Mouse (Mus musculus) gastrocnemius, adult 2 months (tissue): ENCODE measurements around the gene Slc22a4. TPM values are rescaled to one million over a fixed set of nuclear protein-coding genes. Genes with fewer than 3 reads are reported as not detected.

Experiments
- DNase-seq: peaks from one replicate; pipeline ENCODE4 v3.0.0; 2022
- H3K27ac ChIP-seq: fragments of 200-600 bp; 2 replicates; pipeline ENCODE4 v1.8.1; 2022; ENCODE audit warnings: mild to moderate bottlenecking
- H3K4me3 ChIP-seq: fragments of 200-600 bp; 2 replicates; pipeline ENCODE4 v1.8.1; 2022; ENCODE audit warnings: mild to moderate bottlenecking, moderate library complexity
- CTCF ChIP-seq: fragments of 200-600 bp; IDR thresholded peaks from 2 replicates; pipeline ENCODE4 v1.8.1; 2022; ENCODE audit warnings: antibody characterized with exemption, mild to moderate bottlenecking, moderate library complexity
- intact Hi-C: fragments of 180-260 bp; cut with DNase I; formaldehyde crosslinking; loops from one replicate; pipeline ENCODE4 v1.15.1; 2025
- long read RNA-seq, 2 experiments: library from polyadenylated mRNA; stranded (forward); transcript quantifications; one replicate each; pipeline ENCODE4 v2.0.0; 2021
- total RNA-seq, 2 experiments: library from RNA; stranded (reverse); gene quantifications; 2 replicates each; pipeline ENCODE4 v1.2.3; 2021

Gene Slc22a4
- total RNA-seq: 1 to 10 TPM; 1.9 to 2.6 TPM
- long read RNA-seq, experiment 1, partial matches to known transcripts: 0 of 4 reads
- long read RNA-seq, experiment 1, other reads (novel, unspliced or antisense): 0 of 4 reads
- long read RNA-seq, experiment 2, partial matches to known transcripts: 0 of 2 reads
- long read RNA-seq, experiment 2, other reads (novel, unspliced or antisense): 0 of 2 reads

DNA sequence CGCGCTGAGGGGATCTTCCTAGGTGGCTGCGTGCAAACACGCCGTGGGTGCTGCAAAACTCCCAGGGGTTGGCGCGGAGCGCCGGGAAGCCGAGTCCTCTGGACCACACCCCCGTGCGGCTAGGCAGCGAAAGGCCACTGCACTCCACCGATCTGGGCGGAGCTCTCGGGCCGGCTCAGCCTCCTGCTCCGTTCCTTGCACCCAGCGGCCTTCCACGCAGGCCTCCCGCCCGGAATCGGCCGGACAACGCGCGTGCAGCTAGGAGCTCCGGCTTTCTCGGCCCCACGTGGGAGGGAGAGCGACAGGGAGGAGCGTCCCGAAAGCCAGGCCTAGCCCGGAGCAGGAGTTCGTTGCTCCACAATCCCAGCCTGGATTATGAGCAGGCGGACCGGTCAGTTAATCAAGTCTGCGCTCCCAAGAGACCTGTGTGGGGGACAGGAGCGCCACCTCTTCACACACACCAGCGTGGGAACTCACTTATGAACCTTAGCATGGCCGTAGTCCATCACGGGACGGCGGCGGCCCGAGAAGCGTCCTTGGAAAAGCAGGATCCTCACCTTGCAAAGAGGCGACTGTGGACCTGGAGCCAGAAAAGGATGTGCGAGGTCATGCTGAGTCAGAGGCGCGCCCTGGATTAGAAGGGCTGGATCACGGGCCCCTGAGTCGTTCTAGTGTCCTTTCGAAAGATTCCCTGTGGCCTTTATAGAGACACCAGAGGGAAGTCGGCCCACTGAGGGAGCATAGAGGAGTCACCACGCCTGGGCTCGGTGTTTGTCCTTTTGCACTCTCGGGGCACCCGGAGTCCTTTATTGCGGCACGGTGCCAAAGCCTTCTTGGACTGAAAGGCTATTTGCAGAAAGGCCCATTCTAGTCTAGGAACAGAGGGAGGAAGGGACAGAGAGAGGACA, at the start of gene Slc22a4:
Slc22a4 (minus strand) TSS at position 47 of the 908 bp plus-strand sequence.
- TF ChIP-seq CTCF: peak; percentile 54
- Histone ChIP-seq H3K4me3 (peak within 1 kb of the TSS; percentile 74), H3K27ac (peak within 1 kb of the TSS; percentile 90)
- intact Hi-C loops: loop anchor here (2.0 kb wide), 1 partner anchor 25 kb away; no protein-coding TSS in a partner anchor
- peak; percentile 92 for DNase-seq

DNA sequence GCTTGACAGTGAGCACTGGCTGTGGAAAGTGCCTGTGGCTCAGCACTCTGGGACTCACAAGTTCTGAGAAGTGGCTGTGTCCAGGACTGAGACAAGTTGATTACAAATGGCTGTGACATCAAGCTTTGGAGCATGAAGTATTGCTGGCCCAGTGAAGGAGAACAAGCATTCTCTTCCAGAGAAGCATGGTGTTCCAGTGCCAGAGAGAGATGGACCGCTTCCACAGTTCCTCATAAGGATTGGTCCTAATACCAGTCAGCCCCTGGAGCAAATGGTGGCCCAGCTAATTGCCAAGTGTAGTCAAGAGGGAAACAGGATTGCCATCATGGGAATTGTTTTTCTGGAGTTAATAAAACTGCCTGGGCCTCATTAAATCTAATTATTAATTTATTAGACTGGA, 48.2 kb upstream of the Slc22a4 start:
- DNase-seq: no peak
- intact Hi-C loops: no loop called here
- H3K27ac ChIP-seq: peak overlapping the region; percentile 70
- TF ChIP-seq CTCF: no peak
- H3K4me3 ChIP-seq: no peak overlapping the region

DNA sequence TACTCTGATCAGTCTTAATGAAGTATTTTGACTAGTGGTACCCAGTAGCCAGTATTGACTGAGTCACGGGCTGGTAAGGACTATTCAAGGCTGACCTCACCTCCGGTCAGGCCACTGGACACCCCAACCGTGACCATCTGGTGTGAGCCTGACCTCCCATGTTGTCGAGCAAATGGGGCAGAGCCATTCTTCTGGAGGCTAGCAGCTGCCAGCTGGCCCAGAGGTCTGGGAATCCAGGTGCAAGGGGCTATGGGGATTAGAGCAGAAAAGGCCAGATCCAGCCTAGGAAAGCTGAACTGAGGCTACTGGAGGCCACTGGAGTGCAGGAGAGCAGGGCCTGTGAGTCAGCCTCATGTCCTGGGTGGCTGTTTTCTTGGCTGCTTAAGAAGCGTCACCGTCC, 47.5 kb upstream of the Slc22a4 start:
- Histone ChIP-seq H3K27ac (peak overlapping the region; percentile 70), H3K4me3 (no peak overlapping the region)
- TF ChIP-seq CTCF: no peak
- DNase-seq: peak; percentile 71
- intact Hi-C loops: no loop called here

DNA sequence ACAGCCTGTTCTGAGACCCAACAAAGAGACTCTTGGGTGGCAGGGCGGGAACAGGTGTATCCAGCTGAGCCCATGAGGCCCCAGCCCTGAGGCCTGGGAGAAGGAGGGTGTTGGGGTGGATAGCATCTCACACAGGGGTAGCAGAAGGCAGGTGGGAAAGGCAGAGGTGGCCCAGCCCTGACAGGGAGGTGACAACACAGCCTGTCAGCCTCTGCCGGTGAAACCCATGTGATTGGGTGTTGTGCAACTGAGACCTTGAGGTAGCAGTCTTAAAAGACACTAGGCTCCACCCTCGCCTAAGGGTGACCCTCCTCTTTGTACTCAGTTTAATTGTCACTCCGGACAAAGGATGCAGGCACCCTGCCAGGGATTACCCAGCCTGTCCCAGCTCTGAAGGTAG, 45.4 kb upstream of the Slc22a4 start:
- H3K27ac ChIP-seq: peak overlapping the region; percentile 24; the same call in 1 of the 2 replicates
- no peak for TF ChIP-seq CTCF
- DNase-seq: no peak
- no peak overlapping the region for H3K4me3 ChIP-seq
- intact Hi-C loops: no loop called here

DNA sequence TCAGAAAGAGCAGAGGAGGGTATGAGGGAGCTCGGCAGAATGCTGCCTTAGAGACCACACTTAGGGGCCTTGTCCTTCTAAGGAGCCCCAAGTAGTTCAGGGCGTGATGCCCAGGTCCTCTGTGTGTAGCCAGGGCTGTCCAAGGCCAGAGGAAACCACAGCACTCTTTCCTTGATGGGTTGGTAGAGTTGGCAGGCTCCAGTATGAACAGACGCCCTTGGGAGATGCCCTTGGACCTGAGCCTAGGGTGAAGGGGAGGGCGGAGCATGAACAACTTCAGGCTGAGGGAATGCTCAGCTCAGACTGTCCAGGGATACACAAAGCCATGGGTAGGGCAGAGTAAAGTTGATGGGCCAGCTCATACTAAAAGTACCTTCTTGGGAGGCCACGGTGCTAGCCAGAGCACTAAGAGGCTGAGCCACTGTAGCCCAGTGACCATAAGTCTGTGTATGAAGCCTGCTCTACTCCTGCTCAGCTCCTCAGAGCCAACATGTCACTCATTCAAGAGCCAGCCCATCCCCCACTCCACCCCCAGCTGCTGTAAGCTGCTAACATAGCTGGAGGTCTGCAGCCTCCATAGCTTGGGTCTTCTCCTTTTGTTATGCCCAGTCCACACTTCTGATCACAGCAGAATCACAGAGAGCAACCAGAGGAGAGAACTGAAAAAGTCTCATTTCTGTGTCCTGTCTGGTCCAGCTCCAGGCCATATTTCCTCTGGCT, 44.0 kb upstream of the Slc22a4 start:
- no peak overlapping the region for H3K4me3 ChIP-seq
- intact Hi-C loops: no loop called here
- H3K27ac ChIP-seq: peak overlapping the region; percentile 58
- DNase-seq: peak; percentile 67
- no peak for TF ChIP-seq CTCF

DNA sequence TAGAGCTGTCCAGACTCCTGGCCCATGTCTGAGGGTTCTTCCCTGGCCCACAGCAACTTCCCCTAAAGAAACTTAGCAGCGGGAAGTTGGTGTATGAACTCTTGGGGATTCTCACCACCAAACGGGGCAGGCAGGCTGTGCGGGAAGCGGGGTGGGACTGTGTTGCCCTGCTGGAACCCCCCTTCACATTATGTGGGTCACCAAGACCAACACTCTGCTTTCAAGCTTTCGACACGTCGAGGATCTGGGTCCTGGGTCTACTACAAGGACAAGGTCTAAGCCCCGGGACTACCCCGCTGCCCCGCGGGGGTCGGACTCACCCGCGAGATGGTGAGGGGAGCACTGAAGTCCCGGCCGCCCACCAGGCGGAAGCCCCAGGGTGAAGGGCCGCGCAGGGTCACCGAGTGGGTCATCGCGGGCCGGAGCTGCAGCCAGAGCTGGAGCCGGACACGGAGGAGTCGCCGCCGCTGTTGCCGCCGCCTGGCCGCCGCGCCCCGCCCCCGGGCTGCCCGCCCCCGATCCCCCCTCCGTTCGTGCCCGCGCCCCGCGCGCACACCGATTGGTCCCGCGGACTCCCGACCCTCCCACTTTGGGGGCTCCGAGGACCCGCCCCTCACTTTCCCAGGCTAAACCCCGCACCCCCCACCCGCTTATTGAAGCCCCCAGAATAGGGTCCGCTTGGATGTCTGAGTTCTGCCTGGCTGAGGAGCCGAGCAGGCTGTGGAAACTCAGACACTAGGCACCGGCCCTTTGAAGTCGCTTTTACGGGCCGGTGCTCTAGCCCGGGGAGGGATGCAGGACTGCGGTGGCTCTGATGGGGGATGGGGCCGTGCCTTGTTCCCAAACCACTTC, 40.9 kb upstream of the Slc22a4 start, which contains the start of gene Pdlim4:
Pdlim4 (minus strand) TSS at position 495 of the 852 bp plus-strand sequence.
- H3K4me3 ChIP-seq: peak within 1 kb of the TSS; percentile 85
- intact Hi-C loops: no loop called here
- DNase-seq: peak; percentile 77
- H3K27ac ChIP-seq: peak within 1 kb of the TSS; percentile 90
- TF ChIP-seq CTCF: no peak

DNA sequence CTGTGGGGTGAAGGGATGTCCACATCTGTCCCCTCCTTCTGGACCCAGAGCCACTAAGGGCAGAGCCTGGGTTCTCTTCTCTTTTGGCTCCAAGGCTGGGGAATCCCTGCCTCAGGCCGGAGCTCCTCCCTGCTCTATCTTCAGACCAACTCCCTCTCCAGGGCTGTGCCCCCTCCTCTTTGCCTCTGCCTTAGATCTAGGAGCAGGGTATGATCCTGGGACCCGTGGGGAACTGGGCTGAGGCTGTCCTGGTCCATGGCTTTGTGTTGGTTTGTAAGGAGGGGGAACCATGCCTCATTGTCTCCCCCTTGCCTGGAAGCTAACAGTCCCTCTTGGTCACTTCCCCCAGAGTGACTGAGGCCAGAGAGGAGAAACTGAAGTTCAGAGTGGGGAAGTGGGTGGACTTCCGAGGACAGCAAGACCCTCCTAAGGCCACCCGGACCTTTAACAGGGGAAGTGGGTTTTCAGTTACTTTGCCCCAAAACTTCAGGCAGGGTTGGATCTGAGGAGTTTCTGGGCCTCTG, 40.2 kb upstream of the Slc22a4 start:
- TF ChIP-seq CTCF: no peak
- peak overlapping the region; percentile 90 for H3K27ac ChIP-seq
- intact Hi-C loops: no loop called here
- peak overlapping the region; percentile 85 for H3K4me3 ChIP-seq
- no peak for DNase-seq

DNA sequence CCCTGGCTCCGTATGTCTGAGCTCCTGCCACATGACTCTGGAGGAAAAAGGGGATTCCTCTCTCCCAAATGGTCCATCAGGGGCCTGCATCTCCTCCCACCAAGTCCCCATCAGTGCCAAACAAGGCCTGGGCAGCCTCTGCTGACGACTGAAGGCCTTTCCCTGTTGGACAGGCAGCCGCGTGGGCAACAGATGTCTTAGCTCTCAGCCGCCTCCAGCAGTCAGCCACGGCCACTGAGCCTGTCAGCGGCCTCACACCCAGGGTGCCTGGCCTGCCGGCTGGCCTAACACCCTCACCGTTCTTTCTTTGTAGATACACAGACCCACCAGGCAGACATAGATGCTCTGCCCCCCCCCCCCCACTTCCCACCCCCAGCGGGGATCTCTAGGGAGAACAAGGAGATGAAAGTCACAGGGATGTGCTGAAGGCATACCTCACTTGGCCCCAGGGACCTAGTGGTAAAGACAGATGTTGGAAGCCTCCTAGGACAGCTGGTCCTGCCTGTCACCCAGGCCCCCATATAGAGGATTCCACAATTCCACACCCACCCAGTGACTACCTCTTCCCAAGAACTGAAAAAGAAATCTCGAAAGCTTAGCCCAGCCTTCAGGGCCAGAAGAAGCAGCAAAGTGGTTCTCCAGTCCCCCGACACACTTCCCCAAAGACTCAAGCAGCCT, 39.6 kb upstream of the Slc22a4 start:
- intact Hi-C loops: no loop called here
- Histone ChIP-seq H3K27ac (peak overlapping the region; percentile 90), H3K4me3 (peak overlapping the region; percentile 85)
- TF ChIP-seq CTCF: no peak
- peak; percentile 59 for DNase-seq

DNA sequence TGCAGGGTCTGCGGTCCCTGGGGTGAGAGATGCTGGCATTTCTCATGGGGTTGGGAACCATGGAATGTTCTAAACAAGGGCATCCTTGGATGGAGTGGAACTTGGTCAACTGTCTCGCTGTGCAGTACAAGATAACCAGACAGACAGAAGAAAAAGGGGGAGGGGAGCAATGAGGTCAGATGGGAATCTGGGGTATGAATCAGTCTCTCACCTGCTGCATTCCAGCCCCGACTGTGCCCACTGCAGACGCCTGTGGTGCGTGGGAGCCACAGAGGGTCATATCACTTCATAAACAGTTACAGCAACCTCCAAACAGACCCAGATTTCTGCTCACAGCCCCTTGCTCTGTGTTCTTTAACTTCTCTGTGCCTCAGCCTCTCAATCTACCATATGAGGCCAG, 38.5 kb upstream of the Slc22a4 start:
- no peak for TF ChIP-seq CTCF
- no peak for DNase-seq
- Histone ChIP-seq H3K4me3 (peak overlapping the region; percentile 85), H3K27ac (peak overlapping the region; percentile 90; the same call in 1 of the 2 replicates)
- intact Hi-C loops: no loop called here

DNA sequence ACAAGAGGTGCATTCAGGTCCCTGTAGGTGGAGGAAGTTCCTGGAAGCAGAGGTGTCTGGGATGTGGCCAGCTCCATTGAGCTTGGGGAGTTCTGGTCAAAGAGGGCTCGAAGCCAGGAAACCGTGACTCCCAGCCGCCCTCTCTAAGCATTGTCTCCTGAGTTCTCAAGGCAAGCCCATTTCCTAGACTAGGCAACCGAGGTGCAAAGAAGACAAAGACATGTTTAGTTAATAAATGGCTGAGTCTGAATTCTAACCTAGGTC, 38.0 kb upstream of the Slc22a4 start:
- peak; percentile 53 for DNase-seq
- peak overlapping the region; percentile 23 for H3K4me3 ChIP-seq
- no peak for TF ChIP-seq CTCF
- intact Hi-C loops: no loop called here
- peak overlapping the region; percentile 90 for H3K27ac ChIP-seq

DNA sequence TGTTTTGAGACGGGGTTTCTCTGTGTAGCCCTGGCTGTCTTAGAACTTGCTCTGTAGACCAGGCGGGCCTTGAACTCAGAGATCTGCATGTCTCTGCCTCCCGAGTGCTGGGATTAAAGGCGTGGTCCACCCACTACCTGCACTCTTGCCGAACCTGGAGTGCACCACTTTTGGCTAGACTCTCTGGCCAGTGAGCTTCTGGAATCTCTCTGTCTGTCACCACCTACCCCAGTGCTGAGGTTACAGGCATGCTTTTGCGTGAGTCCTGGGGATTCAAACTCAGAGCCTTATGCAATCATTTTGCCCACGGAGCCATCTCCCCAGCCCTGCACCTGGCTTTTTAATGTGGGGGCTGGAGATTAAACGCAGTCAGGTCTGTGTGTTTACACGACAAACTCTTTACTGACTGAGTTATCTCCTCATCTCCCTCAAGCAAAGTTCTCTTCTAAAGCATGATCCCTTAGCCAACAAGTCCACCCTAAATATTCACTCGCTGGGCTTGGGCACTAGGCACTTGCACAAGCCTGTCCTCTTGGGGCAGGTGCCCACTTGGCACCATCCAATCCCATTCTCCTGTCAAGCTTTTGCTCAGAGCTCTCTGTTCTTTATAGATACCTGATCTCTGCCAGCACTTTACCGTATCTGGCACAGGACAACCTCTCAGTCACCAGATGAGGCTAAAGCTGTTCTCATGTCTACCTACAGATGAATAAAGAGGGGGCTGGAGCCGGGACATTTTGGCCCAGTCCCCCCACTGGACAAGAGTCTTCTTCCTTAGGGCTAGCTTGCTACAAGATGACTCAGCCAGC, 37.4 kb upstream of the Slc22a4 start:
- intact Hi-C loops: no loop called here
- H3K4me3 ChIP-seq: peak overlapping the region; percentile 23
- DNase-seq: no peak
- TF ChIP-seq CTCF: no peak
- peak overlapping the region; percentile 35 for H3K27ac ChIP-seq
